Mouse (Mus musculus): ENCODE results near the gene Kpna3. TPM values are rescaled to one million over a fixed set of nuclear protein-coding genes. Genes with fewer than 3 reads are reported as not detected.

Kpna3 gene
- total and polyA plus RNA-seq, 2 experiments, result 5.1 to 24.7 TPM

DNA sequence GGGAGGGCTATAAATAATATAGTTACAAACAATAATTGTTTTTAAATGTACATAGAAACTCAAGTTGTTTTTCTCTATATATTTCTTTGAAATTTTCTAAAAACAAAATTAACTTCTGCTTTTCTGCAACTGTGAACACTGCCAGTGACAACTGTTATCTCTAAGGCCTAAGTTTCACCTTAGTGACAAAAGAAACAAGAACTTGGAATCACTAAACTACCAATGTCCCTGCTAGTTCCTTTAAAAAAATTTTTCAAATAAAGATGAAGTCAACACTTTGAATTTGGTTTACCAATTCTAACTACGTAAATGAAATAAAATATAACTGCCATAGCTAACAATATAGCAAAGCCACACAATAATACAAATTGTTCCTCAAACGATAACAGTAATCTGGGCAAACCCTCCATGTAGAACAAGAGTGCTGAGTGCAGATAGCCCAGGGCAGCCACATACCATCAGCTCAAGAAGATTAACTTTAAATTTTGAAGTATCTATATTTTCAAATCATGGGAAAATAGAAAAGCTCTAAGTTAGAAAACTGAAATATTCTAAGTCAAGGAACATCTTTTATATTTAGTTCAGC lies 14.5 kb downstream of the Kpna3 start:
- H3K4me1 ChIP-seq (ENCODE audit: control insufficient read depth, insufficient read depth, low read length), result peaks cover 14% of the 10 kb centered on the region
- H3K27me3 ChIP-seq (ENCODE audit: control insufficient read depth, insufficient read depth, low read length), result no peaks in the 10 kb centered on the region
- H3K27ac ChIP-seq (replicated peaks; ENCODE audit: insufficient read depth, low read depth, low read length), result no peak overlapping the region
- 93% methylated on average over 2 of the region's 2 CpGs for WGBS
- H3K79me2 ChIP-seq (ENCODE audit: control insufficient read depth, insufficient read depth, low read length), result peaks cover 19% of the 10 kb centered on the region
- no peak overlapping the region for H3K9ac ChIP-seq (ENCODE audit: low read depth, low read length)
- no peak for DNase-seq (ENCODE audit: extremely low read depth, low read depth, low spot score)
- no peaks in the 10 kb centered on the region for H3K36me3 ChIP-seq (ENCODE audit: control insufficient read depth, insufficient read depth, low read length)
- H3K4me3 ChIP-seq (ENCODE audit: insufficient read depth, low read depth, low read length), result no peak overlapping the region
- no peak for TF ChIP-seq CTCF (IDR thresholded peaks at IDR 0.05; ENCODE audit: low read depth, low read length)
- TF ChIP-seq POLR2A (IDR thresholded peaks at IDR 0.05; ENCODE audit: extremely low read depth, insufficient read depth, low read length), result no peak

GRCm38 (mm10) chr14:61415719-61416118 lies 24.0 kb downstream of the Kpna3 start:
- Histone ChIP-seq H3K27me3 (ENCODE audit: control insufficient read depth, insufficient read depth, low read length) (no peaks in the 10 kb centered on the region), H3K79me2 (ENCODE audit: control insufficient read depth, insufficient read depth, low read length) (peaks cover 8% of the 10 kb centered on the region), H3K27ac (replicated peaks; ENCODE audit: insufficient read depth, low read depth, low read length) (no peak overlapping the region), H3K9ac (ENCODE audit: low read depth, low read length) (no peak overlapping the region), H3K4me1 (ENCODE audit: control insufficient read depth, insufficient read depth, low read length) (peaks cover 2% of the 10 kb centered on the region; the same call in 1 of the 2 replicates), H3K36me3 (ENCODE audit: control insufficient read depth, insufficient read depth, low read length) (no peaks in the 10 kb centered on the region), H3K4me3 (ENCODE audit: insufficient read depth, low read depth, low read length) (no peak overlapping the region)
- DNase-seq (ENCODE audit: extremely low read depth, low read depth, low spot score), result no peak
- WGBS, result 69% methylated on average over 4 of the region's 4 CpGs
- TF ChIP-seq CTCF (IDR thresholded peaks at IDR 0.05; ENCODE audit: low read depth, low read length) (no peak), POLR2A (IDR thresholded peaks at IDR 0.05; ENCODE audit: extremely low read depth, insufficient read depth, low read length) (no peak)

- peaks cover 2% of the 10 kb centered on the region; the same call in 1 of the 2 replicates for H3K4me1 ChIP-seq (ENCODE audit: control insufficient read depth, insufficient read depth, low read length)
- H3K9ac ChIP-seq (ENCODE audit: low read depth, low read length), result no peak overlapping the region
- H3K4me3 ChIP-seq (ENCODE audit: insufficient read depth, low read depth, low read length), result no peak overlapping the region
- H3K27me3 ChIP-seq (ENCODE audit: control insufficient read depth, insufficient read depth, low read length), result no peaks in the 10 kb centered on the region
- WGBS, result 87% methylated on average over 5 of the region's 5 CpGs
- no peak overlapping the region for H3K27ac ChIP-seq (replicated peaks; ENCODE audit: insufficient read depth, low read depth, low read length)
- no peak for TF ChIP-seq CTCF (IDR thresholded peaks at IDR 0.05; ENCODE audit: low read depth, low read length)
- TF ChIP-seq POLR2A (IDR thresholded peaks at IDR 0.05; ENCODE audit: extremely low read depth, insufficient read depth, low read length), result no peak
- no peaks in the 10 kb centered on the region for H3K36me3 ChIP-seq (ENCODE audit: control insufficient read depth, insufficient read depth, low read length)
- no peak for DNase-seq (ENCODE audit: extremely low read depth, low read depth, low spot score)
- H3K79me2 ChIP-seq (ENCODE audit: control insufficient read depth, insufficient read depth, low read length), result peaks cover 7% of the 10 kb centered on the region; the same call in 1 of the 2 replicates
These were observed 24.4 kb downstream of the Kpna3 start for GRCm38 (mm10) chr14:61415311-61415710.

GRCm38 (mm10) chr14:61414808-61415207 lies 24.9 kb downstream of the Kpna3 start:
- TF ChIP-seq CTCF (IDR thresholded peaks at IDR 0.05; ENCODE audit: low read depth, low read length) (no peak), POLR2A (IDR thresholded peaks at IDR 0.05; ENCODE audit: extremely low read depth, insufficient read depth, low read length) (no peak)
- DNase-seq (ENCODE audit: extremely low read depth, low read depth, low spot score), result no peak
- no peaks in the 10 kb centered on the region for H3K36me3 ChIP-seq (ENCODE audit: control insufficient read depth, insufficient read depth, low read length)
- no peak overlapping the region for H3K27ac ChIP-seq (replicated peaks; ENCODE audit: insufficient read depth, low read depth, low read length)
- H3K27me3 ChIP-seq (ENCODE audit: control insufficient read depth, insufficient read depth, low read length), result no peaks in the 10 kb centered on the region
- H3K79me2 ChIP-seq (ENCODE audit: control insufficient read depth, insufficient read depth, low read length), result peaks cover 7% of the 10 kb centered on the region; the same call in 1 of the 2 replicates
- no peak overlapping the region for H3K9ac ChIP-seq (ENCODE audit: low read depth, low read length)
- 62% methylated on average over 1 of the region's 1 CpGs for WGBS
- peaks cover 2% of the 10 kb centered on the region for H3K4me1 ChIP-seq (ENCODE audit: control insufficient read depth, insufficient read depth, low read length)
- H3K4me3 ChIP-seq (ENCODE audit: insufficient read depth, low read depth, low read length), result no peak overlapping the region

GRCm38 (mm10) chr14:61414199-61414598 lies 25.5 kb downstream of the Kpna3 start:
- Histone ChIP-seq H3K4me1 (ENCODE audit: control insufficient read depth, insufficient read depth, low read length) (peaks cover 2% of the 10 kb centered on the region), H3K27me3 (ENCODE audit: control insufficient read depth, insufficient read depth, low read length) (no peaks in the 10 kb centered on the region), H3K4me3 (ENCODE audit: insufficient read depth, low read depth, low read length) (no peak overlapping the region), H3K36me3 (ENCODE audit: control insufficient read depth, insufficient read depth, low read length) (no peaks in the 10 kb centered on the region), H3K79me2 (ENCODE audit: control insufficient read depth, insufficient read depth, low read length) (peaks cover 7% of the 10 kb centered on the region; the same call in 1 of the 2 replicates), H3K27ac (replicated peaks; ENCODE audit: insufficient read depth, low read depth, low read length) (no peak overlapping the region), H3K9ac (ENCODE audit: low read depth, low read length) (no peak overlapping the region)
- 80% methylated on average over 5 of the region's 5 CpGs for WGBS
- no peak for DNase-seq (ENCODE audit: extremely low read depth, low read depth, low spot score)
- TF ChIP-seq CTCF (IDR thresholded peaks at IDR 0.05; ENCODE audit: low read depth, low read length), result no peak
- TF ChIP-seq POLR2A (IDR thresholded peaks at IDR 0.05; ENCODE audit: extremely low read depth, insufficient read depth, low read length), result no peak

GRCm38 (mm10) chr14:61413686-61414085 lies 26.0 kb downstream of the Kpna3 start:
- Histone ChIP-seq H3K27me3 (ENCODE audit: control insufficient read depth, insufficient read depth, low read length) (no peaks in the 10 kb centered on the region), H3K4me3 (ENCODE audit: insufficient read depth, low read depth, low read length) (no peak overlapping the region), H3K36me3 (ENCODE audit: control insufficient read depth, insufficient read depth, low read length) (no peaks in the 10 kb centered on the region), H3K27ac (replicated peaks; ENCODE audit: insufficient read depth, low read depth, low read length) (no peak overlapping the region), H3K9ac (ENCODE audit: low read depth, low read length) (no peak overlapping the region), H3K79me2 (ENCODE audit: control insufficient read depth, insufficient read depth, low read length) (peaks cover 7% of the 10 kb centered on the region; the same call in 1 of the 2 replicates), H3K4me1 (ENCODE audit: control insufficient read depth, insufficient read depth, low read length) (peaks cover 2% of the 10 kb centered on the region)
- peak; percentile 58 for DNase-seq (ENCODE audit: extremely low read depth, low read depth, low spot score)
- no peak for TF ChIP-seq POLR2A (IDR thresholded peaks at IDR 0.05; ENCODE audit: extremely low read depth, insufficient read depth, low read length)
- no peak for TF ChIP-seq CTCF (IDR thresholded peaks at IDR 0.05; ENCODE audit: low read depth, low read length)
- WGBS, result 57% methylated on average over 3 of the region's 3 CpGs

All from liver, adult 2 months (tissue).